13 mouse cellular contexts compared by ENCODE assay signal in genomic region chr2:60868060-60868662, GRCm38 (mm10).
DNase-seq lines count a peak whose midpoint lies in the region; ATAC-seq and TF ChIP-seq lines count a peak whose summit lies in the region.
"Had no signal": no experiment of that assay in that cellular context is flagged by ENCODE, and none has a peak within 500 bp of the region (broad histone marks: within the 10 kb centered on the region; RNA-seq: fewer than 3 reads in every experiment).

No protein-coding gene starts in this region.

- WGBS in forebrain, embryonic 10.5 days: 88% methylated on average over 4 of the region's 4 CpGs

- no peaks in the 10 kb centered on the region for H3K9me3 ChIP-seq in forebrain, embryonic 10.5 days

- peaks cover 86% of the 10 kb centered on the region for H3K27me3 ChIP-seq in forebrain, embryonic 10.5 days (ENCODE audit: poor library complexity, severe bottlenecking)

- peak; percentile 54 for DNase-seq in 416B (ENCODE audit: low read depth)
- DNase-seq in layer of hippocampus, adult 2 months (ENCODE audit: low spot score in 2 of 2): no peak
- no peak for DNase-seq in forebrain, embryonic 10.5 days (ENCODE audit: extremely low spot score, low spot score)
- DNase-seq in frontal cortex, postnatal 14 days (ENCODE audit: low spot score in 2 of 2): no peak
- DNase-seq: cerebellum, adult 18-20 months; heart, postnatal 36 days; kidney, adult 11 months; right cerebral cortex, postnatal 4 days had no signal

- ATAC-seq in CD4-positive, CD25-positive, alpha-beta regulatory T cell, adult 4 months: peak; percentile 61
- ATAC-seq in inflammation-experienced regulatory T-cells, adult 6 months: peak; percentile 71
- peak; percentile 81 for ATAC-seq in megakaryocyte progenitor cell, adult 5-6 weeks (replicated peaks; ENCODE audit: poor library complexity)

- H3K27ac ChIP-seq in layer of hippocampus, adult 2 months: no peak overlapping the region
- no peak overlapping the region for H3K27ac ChIP-seq in forebrain, embryonic 10.5 days
- H3K27ac ChIP-seq: heart, adult 2 months; macrophage had no signal

- no peak overlapping the region for H3K4me3 ChIP-seq in layer of hippocampus, adult 2 months
- H3K4me3 ChIP-seq in forebrain, embryonic 10.5 days: no peak overlapping the region
- H3K4me3 ChIP-seq: heart, adult 2 months had no signal

- TF ChIP-seq CTCF in layer of hippocampus, adult 2 months (conservative IDR thresholded peaks at IDR 0.05): no peak

- no peaks in the 10 kb centered on the region for H3K36me3 ChIP-seq in forebrain, embryonic 10.5 days (replicated peaks)

- peaks cover 22% of the 10 kb centered on the region for H3K4me1 ChIP-seq in forebrain, embryonic 10.5 days
